Mouse (Mus musculus) kidney, postnatal 0 days (tissue): ENCODE data around the gene Fam227a. TPM values are rescaled to one million over a fixed set of nuclear protein-coding genes. Genes with fewer than 3 reads are reported as not detected.

Experiments used
- ATAC-seq: fragments of 200-750 bp; cut with Nextera tagmentation; replicated peaks from 2 replicates; pipeline ENCODE4 v1.8.0; 2017; ENCODE audit warnings: low read depth, moderate number of reproducible peaks, moderate TSS enrichment, moderate library complexity; ENCODE audit not compliant: low FRiP score
- DNase-seq: peaks from one replicate; pipeline ENCODE4 v3.0.0-alpha.2; 2016; ENCODE audit warnings: low spot score
- H3K27ac ChIP-seq: fragments of 300-500 bp; sonication (generic); 2 replicates; pipeline ENCODE4 v1.5.1; 2014; ENCODE audit warnings: mild to moderate bottlenecking
- H3K27me3 ChIP-seq: fragments of 300-500 bp; sonication (generic); 2 replicates; pipeline ENCODE4 v1.6.1; 2014; ENCODE audit warnings: low read length, mixed read lengths; ENCODE audit not compliant: insufficient read depth
- H3K36me3 ChIP-seq: fragments of 300-500 bp; sonication (generic); 2 replicates; pipeline ENCODE4 v1.6.1; 2014; ENCODE audit warnings: low read length, mixed read lengths; ENCODE audit not compliant: insufficient read depth
- H3K4me1 ChIP-seq: fragments of 300-500 bp; sonication (generic); replicated peaks from 2 replicates; pipeline ENCODE4 v1.6.1; 2014; ENCODE audit warnings: antibody characterized with exemption, low read length, mixed read lengths; ENCODE audit not compliant: insufficient read depth
- H3K4me2 ChIP-seq: fragments of 300-500 bp; sonication (generic); 2 replicates; pipeline ENCODE4 v1.6.1; 2014; ENCODE audit warnings: mild to moderate bottlenecking, low read length, moderate library complexity, mixed read lengths
- H3K4me3 ChIP-seq: fragments of 300-500 bp; sonication (generic); replicated peaks from 2 replicates; pipeline ENCODE4 v1.5.1; 2014; ENCODE audit warnings: low read depth, low read length
- H3K9ac ChIP-seq: fragments of 300-500 bp; sonication (generic); 2 replicates; pipeline ENCODE4 v1.6.1; 2014; ENCODE audit warnings: low read depth, low read length
- H3K9me3 ChIP-seq: fragments of 300-500 bp; sonication (generic); replicated peaks from 2 replicates; pipeline ENCODE4 v1.6.1; 2016; ENCODE audit warnings: low read length, inconsistent platforms, mixed read lengths
- CTCF ChIP-seq: IDR thresholded peaks from 2 replicates; pipeline ENCODE4 v1.5.1; 2016; ENCODE audit warnings: antibody characterized with exemption, low read depth, mild to moderate bottlenecking, moderate library complexity
- WGBS: fragments of 180-500 bp; shearing (Covaris S2); extraction: QIAGEN DNeasy Blood & Tissue Kit; methylation state at CpG from one replicate; pipeline ENCODE4 v1.1.7; 2014; 5-methylcytosine and 5-hydroxymethylcytosine counted together
- polyA plus RNA-seq: library from polyadenylated mRNA; unstranded; fragments of >200 nt; fragmentation: Nextera tagmentation; extraction: Ambion mirVana; gene quantifications from 2 replicates; pipeline ENCODE4 v1.2.1, GENCODE M21; 2015

Fam227a gene
- polyA plus RNA-seq, 1 experiment from 2014 or later = 0.66 TPM

DNA sequence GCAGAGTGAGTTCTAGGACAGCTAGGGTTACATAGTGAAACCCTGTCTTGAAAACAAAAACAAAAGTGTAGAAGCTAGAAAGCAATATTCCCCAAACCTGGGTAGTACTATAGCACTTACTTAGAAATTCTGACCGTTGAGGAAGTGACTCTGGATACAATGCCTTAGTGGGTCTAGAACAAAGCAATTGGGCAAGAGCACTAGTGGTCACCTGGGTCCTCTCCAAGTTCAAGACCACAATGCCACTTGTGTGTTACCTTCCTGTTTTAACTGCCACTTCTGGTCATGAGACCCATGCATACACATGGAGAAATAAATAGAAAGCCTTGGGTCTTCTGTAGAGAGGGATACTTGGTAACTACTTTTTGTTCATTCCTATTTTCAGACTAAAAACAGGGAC is 60.0 kb downstream of the Fam227a start:
- 91% methylated on average over 1 of the region's 1 CpGs for WGBS
- Histone ChIP-seq H3K4me1 (no peaks in the 10 kb centered on the region), H3K9me3 (no peaks in the 10 kb centered on the region), H3K4me3 (no peak overlapping the region), H3K27me3 (no peaks in the 10 kb centered on the region), H3K36me3 (no peaks in the 10 kb centered on the region), H3K27ac (no peak overlapping the region), H3K9ac (no peak overlapping the region), H3K4me2 (no peak overlapping the region)
- ATAC-seq (no peak), DNase-seq (no peak)
- no peak for TF ChIP-seq CTCF

GRCm38 (mm10) chr15:79581581-79581980 is 77.2 kb downstream of the Fam227a start:
- no peak for DNase-seq
- TF ChIP-seq CTCF = no peak
- Histone ChIP-seq H3K27me3 (no peaks in the 10 kb centered on the region), H3K4me3 (no peak overlapping the region), H3K9ac (no peak overlapping the region), H3K27ac (no peak overlapping the region), H3K4me2 (no peak overlapping the region), H3K4me1 (no peaks in the 10 kb centered on the region), H3K36me3 (no peaks in the 10 kb centered on the region), H3K9me3 (no peaks in the 10 kb centered on the region)
- ATAC-seq = no peak
- WGBS = 50% methylated on average over 1 of the region's 1 CpGs

DNA sequence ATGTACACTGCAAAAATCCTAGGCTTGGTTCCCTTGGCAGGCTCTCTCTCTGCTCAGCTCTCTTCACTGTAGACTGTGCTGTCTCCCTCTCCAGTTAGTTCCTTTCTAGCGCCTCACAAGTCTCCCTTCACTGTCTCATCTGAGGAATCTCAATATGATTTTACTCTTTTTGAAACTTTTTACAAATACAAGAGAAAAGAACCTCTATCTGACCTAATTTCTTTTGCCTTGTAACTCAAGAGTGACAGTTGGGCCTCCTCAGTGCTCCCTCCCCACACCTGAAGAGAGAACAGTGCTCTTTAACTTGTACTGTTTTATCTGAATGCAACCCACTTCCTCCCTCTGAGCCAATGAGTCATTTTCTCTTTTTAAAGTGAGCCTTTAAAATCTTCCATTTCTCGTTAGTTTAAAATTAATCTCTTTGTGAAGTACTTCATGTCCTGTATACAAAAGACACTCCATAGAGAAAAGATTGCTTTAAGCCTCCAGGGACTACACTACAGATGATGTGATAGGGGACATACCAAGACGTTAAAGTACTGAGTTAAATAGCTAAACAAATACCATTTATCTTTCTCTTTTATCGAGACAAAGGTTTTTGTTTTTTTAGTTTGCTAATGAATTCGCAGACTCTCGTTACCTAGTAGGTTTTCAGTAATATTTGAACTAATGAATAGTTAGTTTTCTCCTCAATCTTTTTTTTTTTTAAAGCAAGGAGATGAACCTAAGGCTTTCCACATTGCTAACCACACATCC is 80.9 kb downstream of the Fam227a start:
- 69% methylated on average over 6 of the region's 6 CpGs for WGBS
- Histone ChIP-seq H3K36me3 (no peaks in the 10 kb centered on the region), H3K9ac (no peak overlapping the region), H3K4me1 (no peaks in the 10 kb centered on the region), H3K4me2 (no peak overlapping the region), H3K27ac (no peak overlapping the region), H3K4me3 (no peak overlapping the region), H3K27me3 (no peaks in the 10 kb centered on the region), H3K9me3 (no peaks in the 10 kb centered on the region)
- no peak for ATAC-seq
- no peak for TF ChIP-seq CTCF
- DNase-seq = no peak

DNA sequence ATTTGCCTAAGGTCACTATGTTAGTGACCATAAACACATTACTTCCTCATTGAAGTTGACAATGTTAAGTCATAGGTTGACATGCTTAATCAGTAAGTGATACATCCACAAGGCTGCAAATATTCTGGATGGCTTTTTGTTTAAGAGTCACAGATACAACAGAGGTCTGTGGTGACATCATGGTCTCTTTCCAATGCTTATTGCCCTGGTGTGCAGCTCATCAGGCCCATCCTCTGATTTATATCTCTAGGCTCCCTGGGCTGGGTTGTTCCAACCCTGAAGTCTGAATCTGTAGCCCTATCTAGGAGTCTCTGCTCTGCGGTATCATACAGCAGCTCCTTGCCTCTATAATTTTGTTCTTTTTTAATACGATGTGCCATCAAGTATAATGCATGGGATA is 81.8 kb downstream of the Fam227a start:
- Histone ChIP-seq H3K4me2 (no peak overlapping the region), H3K9ac (no peak overlapping the region), H3K4me3 (no peak overlapping the region), H3K36me3 (no peaks in the 10 kb centered on the region), H3K27me3 (no peaks in the 10 kb centered on the region), H3K9me3 (no peaks in the 10 kb centered on the region), H3K27ac (no peak overlapping the region), H3K4me1 (no peaks in the 10 kb centered on the region)
- no peak for TF ChIP-seq CTCF
- DNase-seq (no peak), ATAC-seq (no peak)
- WGBS = 96% methylated on average over 2 of the region's 2 CpGs

DNA sequence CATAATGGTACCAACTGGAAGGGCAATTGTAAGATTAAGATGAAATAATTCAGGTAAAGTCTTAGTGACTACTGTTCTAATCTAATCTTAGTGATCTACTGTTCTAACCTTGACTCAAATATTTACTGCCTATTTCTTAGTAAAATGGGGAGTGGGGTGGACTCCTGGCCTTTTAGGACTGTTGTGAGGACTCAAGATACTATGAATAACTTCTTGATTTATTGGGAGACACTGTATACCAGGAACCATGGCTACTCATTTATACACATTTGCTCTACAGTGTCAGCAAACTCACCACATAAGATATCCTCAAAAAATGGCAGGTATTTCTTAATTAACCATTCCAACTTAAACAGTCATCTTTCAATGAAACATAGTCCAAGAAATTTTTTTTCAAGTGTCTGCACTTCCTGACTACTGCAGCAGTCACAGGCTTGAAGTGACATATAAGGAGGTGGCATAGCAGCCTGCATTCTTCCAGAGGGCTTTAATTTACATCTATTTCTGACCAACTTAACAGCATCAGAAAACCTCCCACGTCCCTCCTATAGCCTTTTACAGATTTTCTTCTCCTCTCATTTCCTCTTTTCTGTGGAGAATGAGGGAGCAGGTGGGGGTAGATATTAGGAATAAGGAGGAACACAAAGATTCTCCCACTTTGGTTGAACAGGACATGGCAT is 83.1 kb downstream of the Fam227a start:
- no peak overlapping the region for H3K27ac ChIP-seq
- 53% methylated on average over 1 of the region's 1 CpGs for WGBS
- no peak overlapping the region for H3K9ac ChIP-seq
- no peak overlapping the region for H3K4me2 ChIP-seq
- H3K27me3 ChIP-seq = no peaks in the 10 kb centered on the region
- no peaks in the 10 kb centered on the region for H3K36me3 ChIP-seq
- DNase-seq (no peak), ATAC-seq (no peak)
- H3K4me1 ChIP-seq = no peaks in the 10 kb centered on the region
- H3K4me3 ChIP-seq = no peak overlapping the region
- no peaks in the 10 kb centered on the region for H3K9me3 ChIP-seq
- TF ChIP-seq CTCF = no peak

DNA sequence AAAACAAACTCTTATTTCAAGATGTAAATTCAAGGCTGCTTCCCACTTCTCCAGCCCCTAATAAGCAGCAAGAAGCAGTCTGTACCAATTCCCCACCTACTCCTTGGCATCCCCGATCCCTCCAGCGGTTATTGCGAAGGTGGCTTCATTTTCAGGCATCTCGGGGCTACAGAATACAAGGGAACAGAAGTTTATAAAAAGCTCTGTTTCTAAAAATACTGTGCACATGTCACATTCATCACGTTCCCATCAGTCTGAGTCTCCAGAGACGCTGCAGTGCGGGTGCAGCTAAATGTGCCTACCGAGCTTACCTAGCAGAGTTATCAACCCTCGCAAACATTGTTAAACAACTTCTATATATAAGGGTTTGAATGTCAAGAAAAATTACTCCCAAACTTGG is 96.3 kb downstream of the Fam227a start:
- no peaks in the 10 kb centered on the region for H3K27me3 ChIP-seq
- no peak overlapping the region for H3K9ac ChIP-seq
- ATAC-seq (no peak), DNase-seq (no peak)
- no peaks in the 10 kb centered on the region for H3K36me3 ChIP-seq
- no peak overlapping the region for H3K4me2 ChIP-seq
- 79% methylated on average over 9 of the region's 9 CpGs for WGBS
- no peak overlapping the region for H3K4me3 ChIP-seq
- H3K27ac ChIP-seq = no peak overlapping the region
- no peaks in the 10 kb centered on the region for H3K4me1 ChIP-seq
- H3K9me3 ChIP-seq = no peaks in the 10 kb centered on the region
- TF ChIP-seq CTCF = no peak
